Mouse (Mus musculus): ENCODE data around the gene Gm4756.

- no peak for TF ChIP-seq CTCF (IDR thresholded peaks at IDR 0.05; ENCODE audit: borderline replicate concordance, control insufficient read depth, extremely low read depth, insufficient read depth, low read length, poor library complexity)
- no peak for TF ChIP-seq POLR2A (IDR thresholded peaks at IDR 0.05; ENCODE audit: control insufficient read depth, extremely low read depth, insufficient read depth, low read length, poor library complexity)
Observed at GRCm38 (mm10) chr12:72694901-72695463, 45.5 kb upstream of the Gm4756 start.
